Mouse (Mus musculus) layer of hippocampus, adult 9-10 months (tissue): ENCODE measurements around the gene Atp5f1.

Experiments used
- DNase-seq: peaks from one replicate; pipeline ENCODE4 v3.0.0; 2022; ENCODE audit warnings: low spot score

Gene Atp5f1

DNA sequence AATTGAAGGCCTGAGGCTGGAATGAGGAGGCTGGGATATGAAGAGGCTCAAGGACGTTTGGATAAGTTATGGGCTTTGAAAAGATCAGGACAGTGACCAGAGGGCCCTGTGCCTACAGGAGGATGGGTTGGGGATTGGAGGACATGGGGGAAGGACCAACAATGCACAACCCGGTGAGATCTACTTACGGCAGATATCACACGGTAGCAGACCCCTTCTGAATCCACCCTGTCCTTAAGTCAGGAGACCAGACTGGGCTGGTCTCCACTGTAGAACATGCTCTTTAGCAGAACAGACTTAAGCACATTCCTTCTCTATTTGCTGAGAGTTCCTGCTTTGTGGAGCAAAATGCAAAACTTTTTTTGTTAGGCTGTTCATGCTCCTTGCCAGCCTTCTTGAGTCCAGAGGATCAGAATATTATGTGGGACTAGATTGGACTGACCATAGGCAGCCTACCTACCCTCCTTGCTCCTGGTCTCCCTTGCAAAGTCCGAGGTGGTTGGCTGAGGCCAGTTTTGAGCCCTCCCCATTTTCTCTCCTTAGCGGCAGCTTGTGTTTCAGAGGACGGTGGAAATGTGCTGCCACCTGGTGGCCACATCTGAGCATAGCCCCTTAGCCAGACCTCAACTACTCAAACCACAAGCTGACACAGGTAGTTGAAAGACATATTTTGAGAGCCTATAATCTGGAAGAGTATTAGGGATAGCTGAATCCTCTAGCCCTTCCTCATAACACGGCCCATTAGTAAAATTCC lies 60.3 kb downstream of the Atp5f1 start:
- DNase-seq: peak; percentile 72

DNA sequence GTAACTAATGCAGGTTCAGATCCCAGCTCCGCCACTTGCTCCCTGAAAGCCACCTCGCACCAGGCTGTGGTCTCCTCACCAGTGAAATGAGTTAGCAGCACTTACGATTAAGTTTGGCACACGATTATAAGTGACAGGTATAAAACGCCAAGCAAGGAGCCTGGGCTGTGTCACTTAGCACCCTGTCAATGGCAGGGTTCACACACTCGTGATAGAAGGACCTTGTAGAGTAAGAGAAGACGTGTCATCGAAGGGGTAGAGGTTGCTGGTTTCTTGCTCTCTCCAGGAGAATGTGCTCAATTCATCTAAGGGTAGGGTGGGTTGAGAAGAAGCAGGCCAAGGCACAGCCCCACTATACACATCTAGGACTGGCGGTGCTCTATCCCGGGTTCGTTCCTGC lies 61.0 kb downstream of the Atp5f1 start:
- no peak for DNase-seq

DNA sequence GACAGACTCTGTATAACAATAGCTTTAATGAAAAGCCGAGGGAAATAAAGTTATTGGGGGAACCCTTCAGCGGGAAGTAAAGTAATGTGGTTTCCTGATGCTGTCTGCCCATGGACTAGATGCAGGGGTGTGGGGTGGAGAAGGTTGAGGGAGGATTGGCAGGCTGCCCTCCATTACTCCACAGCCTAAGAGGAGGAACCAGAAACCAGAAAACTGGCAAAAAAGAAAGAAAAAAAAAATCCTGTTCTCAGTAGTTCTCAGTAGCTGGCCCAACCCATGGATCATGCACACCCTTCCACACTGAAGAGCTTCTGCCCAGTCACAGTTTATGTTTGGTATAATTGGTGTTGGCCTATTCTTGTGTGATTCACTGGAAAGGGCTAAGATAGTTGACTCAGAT lies 61.6 kb downstream of the Atp5f1 start:
- DNase-seq: no peak

DNA sequence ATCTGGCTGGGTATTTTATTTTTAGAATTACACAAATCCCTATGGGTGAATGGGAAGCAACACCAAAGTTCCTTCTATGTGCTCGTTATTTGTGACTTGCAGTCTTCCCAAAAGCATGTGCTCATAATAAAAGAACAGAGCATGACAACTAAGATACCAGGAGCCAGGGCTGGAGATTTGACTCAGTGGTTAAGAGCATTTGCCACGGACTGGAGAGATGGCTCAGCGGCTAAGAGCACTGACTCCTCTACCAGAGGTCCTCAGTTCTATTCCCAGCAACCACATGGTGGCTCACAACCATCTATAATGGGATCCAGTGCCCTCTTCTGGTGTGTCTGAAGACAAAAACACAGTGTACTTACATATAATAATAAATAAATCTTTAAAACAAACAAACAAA lies 63.1 kb downstream of the Atp5f1 start:
- DNase-seq: no peak

DNA sequence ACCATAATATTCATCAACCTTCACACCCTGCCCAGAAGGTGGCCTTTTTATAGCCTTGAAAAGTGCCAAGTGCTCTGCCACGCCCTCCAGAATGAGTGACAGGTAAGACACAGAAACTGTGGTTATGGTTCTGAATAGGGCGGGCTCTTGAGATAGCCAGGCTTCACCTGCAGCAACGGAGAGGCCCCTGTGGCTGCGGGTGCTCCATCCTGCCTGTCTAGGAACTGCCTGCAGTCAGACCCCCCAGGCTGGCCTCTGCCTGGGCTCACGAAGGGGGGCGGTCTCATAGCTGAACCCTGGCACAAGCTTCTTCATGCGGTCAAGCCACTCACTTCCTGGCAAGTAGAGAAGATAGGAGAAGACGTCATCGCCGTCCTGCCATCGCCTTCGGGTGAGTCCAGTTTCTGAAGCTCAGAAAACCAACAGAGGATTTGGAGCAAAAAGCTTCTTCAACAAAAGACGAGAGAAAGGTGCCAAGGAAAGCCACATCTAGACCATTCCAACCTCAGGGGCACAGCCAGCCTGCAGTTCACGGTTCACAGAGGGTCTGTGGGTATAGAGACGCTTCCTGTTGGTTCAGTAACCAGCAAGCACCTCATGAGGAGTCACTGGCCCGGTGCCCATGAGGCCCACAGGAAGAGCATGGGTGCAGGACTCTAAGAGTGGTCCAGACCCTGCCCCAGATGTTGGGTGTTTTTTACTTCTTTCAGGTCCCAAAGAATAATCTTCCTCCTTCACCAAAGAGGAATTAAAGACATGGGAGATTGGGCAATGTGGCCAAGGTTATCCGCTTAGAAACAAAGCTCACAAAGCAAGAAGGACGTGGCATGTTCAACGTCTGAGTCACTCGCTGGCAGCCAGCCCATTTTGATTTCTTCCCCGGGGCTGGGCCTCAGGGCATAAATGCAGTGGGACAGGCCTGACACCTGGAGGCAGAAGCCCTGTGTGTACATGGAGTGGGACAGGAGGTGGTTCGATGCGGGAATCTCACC lies 65.0 kb downstream of the Atp5f1 start:
- DNase-seq: no peak

DNA sequence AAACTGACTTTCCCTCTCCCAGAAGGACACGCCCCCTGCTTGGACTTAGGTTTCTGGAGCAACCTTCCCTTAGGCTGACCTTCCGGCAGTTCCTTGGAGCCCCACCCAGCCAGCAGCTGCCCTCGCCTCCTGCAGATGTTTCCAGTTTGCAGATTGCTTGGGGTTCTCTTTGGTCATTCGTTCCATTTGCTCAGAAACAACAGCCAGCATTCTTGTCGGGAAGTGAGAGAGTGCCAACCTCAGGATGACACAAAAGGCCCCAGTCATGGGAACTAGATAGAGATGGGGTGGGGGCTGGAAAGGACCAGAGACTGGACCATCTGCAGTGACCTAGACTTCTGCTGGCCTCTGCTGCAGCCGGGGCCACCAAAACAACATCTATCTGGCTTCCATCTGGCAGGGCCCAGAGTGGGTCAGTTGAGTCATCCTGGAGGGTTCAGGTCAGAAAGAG lies 65.9 kb downstream of the Atp5f1 start:
- no peak for DNase-seq
